Mouse (Mus musculus) megakaryocyte, embryonic 14.5 days (primary cell): ENCODE measurements around the gene Tor2a.

Experiments used
- FLI1 ChIP-seq: IDR thresholded peaks from 2 replicates; pipeline ENCODE4 v1.6.1; 2012; ENCODE audit warnings: low read length, inconsistent platforms, mixed read lengths
- GATA1 ChIP-seq: IDR thresholded peaks from 3 replicates; pipeline ENCODE4 v1.6.1; 2012; ENCODE audit warnings: mixed read lengths, low read length, inconsistent platforms, borderline replicate concordance

DNA sequence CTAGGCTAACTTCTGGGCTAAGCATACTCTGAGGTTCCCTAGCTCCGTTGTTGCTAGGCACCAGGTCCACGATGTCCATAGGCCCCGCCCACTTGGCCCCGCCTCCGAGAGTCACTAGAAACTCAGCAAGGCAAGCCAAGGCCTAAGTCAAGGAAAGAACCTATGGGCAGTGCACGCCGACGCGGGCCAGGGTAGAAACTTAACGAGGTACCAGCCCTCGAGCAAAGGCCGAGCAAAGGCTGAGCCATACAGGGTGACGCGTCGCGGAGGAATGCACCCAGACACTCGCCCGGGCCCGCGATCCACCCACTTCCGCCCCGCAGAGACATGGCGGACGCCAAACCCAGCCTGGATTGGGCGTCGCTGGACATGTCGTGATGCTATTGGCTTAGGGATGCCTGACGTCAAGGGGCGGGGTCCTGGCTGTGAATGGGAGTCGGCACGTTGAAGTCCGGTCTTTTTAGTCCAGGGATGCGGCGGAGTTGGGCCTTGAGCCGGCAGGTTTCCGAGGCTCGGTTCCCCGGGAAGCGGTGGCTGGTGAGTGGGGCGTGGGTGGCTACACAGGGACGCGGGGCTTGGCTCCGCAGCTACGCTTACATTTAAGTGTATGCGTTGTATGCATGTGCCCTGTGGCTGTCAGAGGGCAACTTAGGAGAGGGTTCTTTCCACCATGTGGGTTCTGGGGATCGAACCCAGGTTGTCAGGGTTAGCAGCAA lies 18.5 kb downstream of the Tor2a start, which contains the start of the genes Ttc16 and Ptrh1:
- TF ChIP-seq GATA1 (no peak), FLI1 (0 out of 2 replicates have a peak, but pooled peaks have one; percentile 26)
